In genomic region chr2:91932737-91933350, GRCm38 (mm10) we compare ENCODE assay signal across 9 mouse cellular contexts. TPM values are rescaled to one million over a fixed set of nuclear protein-coding genes. Genes with fewer than 3 reads are reported as not detected.
DNase-seq lines count a peak whose midpoint lies in the region; ATAC-seq and TF ChIP-seq lines count a peak whose summit lies in the region.
"Had no signal": no experiment of that assay in that cellular context is flagged by ENCODE, and none has a peak within 500 bp of the region (broad histone marks: within the 10 kb centered on the region; RNA-seq: fewer than 3 reads in every experiment).

No protein-coding gene starts in this region.

- no peak for DNase-seq in lung, embryonic 14.5 days
- DNase-seq in lung, postnatal 0 days (ENCODE audit: low spot score), result no peak
- peak; percentile 59 to 67 for DNase-seq in cerebellum, postnatal 14 days
- no peak for DNase-seq in hindbrain, embryonic 14.5 days (ENCODE audit: low spot score)
- no peak for DNase-seq in adrenal gland, postnatal 36 days
- DNase-seq in frontal cortex, postnatal 10 days (ENCODE audit: low spot score in 2 of 2), result no peak
- DNase-seq in right cerebral cortex, postnatal 14 days, result no peak

- H3K4me3 ChIP-seq in lung, embryonic 14.5 days (ENCODE audit: low read depth, low read length), result peak overlapping the region; percentile 77; the same call in 1 of the 2 replicates
- H3K4me3 ChIP-seq in lung, postnatal 0 days (ENCODE audit: low read depth, low read length), result no peak overlapping the region
- no peak overlapping the region; the same call in 1 of the 2 replicates for H3K4me3 ChIP-seq in hindbrain, embryonic 14.5 days (replicated peaks; ENCODE audit: low read length)
- no peak overlapping the region for H3K4me3 ChIP-seq in neural tube, embryonic 13.5 days

- H3K27ac ChIP-seq in lung, embryonic 14.5 days (ENCODE audit: low read depth), result peak overlapping the region; percentile 98
- H3K27ac ChIP-seq in lung, postnatal 0 days (ENCODE audit: low read length), result no peak overlapping the region
- no peak overlapping the region for H3K27ac ChIP-seq in hindbrain, embryonic 14.5 days
- no peak overlapping the region; the same call in 1 of the 2 replicates for H3K27ac ChIP-seq in neural tube, embryonic 13.5 days (replicated peaks)

- H3K4me1 ChIP-seq in lung, embryonic 14.5 days (ENCODE audit: insufficient read depth), result peaks cover 11% of the 10 kb centered on the region
- H3K4me1 ChIP-seq in lung, postnatal 0 days (ENCODE audit: insufficient read depth, low read depth, low read length), result peaks cover 13% of the 10 kb centered on the region; the same call in 1 of the 2 replicates
- peaks cover 15% of the 10 kb centered on the region for H3K4me1 ChIP-seq in hindbrain, embryonic 14.5 days (replicated peaks; ENCODE audit: control insufficient read depth, insufficient read depth, low read length)
- peaks cover 53% of the 10 kb centered on the region for H3K4me1 ChIP-seq in neural tube, embryonic 13.5 days (replicated peaks)

- WGBS in lung, embryonic 14.5 days, result 17% methylated on average over 6 of the region's 6 CpGs
- WGBS in lung, postnatal 0 days, result 36% methylated on average over 5 of the region's 6 CpGs
- WGBS in hindbrain, embryonic 14.5 days, result 14% methylated on average over 6 of the region's 6 CpGs
- WGBS in neural tube, embryonic 13.5 days, result 12% methylated on average over 6 of the region's 6 CpGs

- no peak for TF ChIP-seq CTCF in lung, embryonic 14.5 days (IDR thresholded peaks at IDR 0.05; ENCODE audit: low read depth)
- TF ChIP-seq CTCF in lung, postnatal 0 days (IDR thresholded peaks at IDR 0.05), result no peak

- no peaks in the 10 kb centered on the region for H3K27me3 ChIP-seq in lung, embryonic 14.5 days (ENCODE audit: insufficient read depth, low read length)
- H3K27me3 ChIP-seq in lung, postnatal 0 days (replicated peaks; ENCODE audit: insufficient read depth, low read length), result no peaks in the 10 kb centered on the region
- H3K27me3 ChIP-seq in hindbrain, embryonic 14.5 days (ENCODE audit: control insufficient read depth, insufficient read depth, low read length), result no peaks in the 10 kb centered on the region
- no peaks in the 10 kb centered on the region for H3K27me3 ChIP-seq in neural tube, embryonic 13.5 days

- no peaks in the 10 kb centered on the region for H3K9me3 ChIP-seq in lung, embryonic 14.5 days (ENCODE audit: low read depth, low read length)
- H3K9me3 ChIP-seq in lung, postnatal 0 days (ENCODE audit: low read length), result no peaks in the 10 kb centered on the region
- no peaks in the 10 kb centered on the region for H3K9me3 ChIP-seq in hindbrain, embryonic 14.5 days (ENCODE audit: control insufficient read depth, low read length)
- no peaks in the 10 kb centered on the region for H3K9me3 ChIP-seq in neural tube, embryonic 13.5 days

- H3K4me2 ChIP-seq in lung, embryonic 14.5 days, result peak overlapping the region; percentile 90
- H3K4me2 ChIP-seq in lung, postnatal 0 days (replicated peaks; ENCODE audit: low read depth, low read length), result no peak overlapping the region
- H3K4me2 ChIP-seq in hindbrain, embryonic 14.5 days (replicated peaks), result peak overlapping the region; percentile 58
- H3K4me2 ChIP-seq in neural tube, embryonic 13.5 days, result peak overlapping the region; percentile 86

- peak overlapping the region; percentile 96 for H3K9ac ChIP-seq in lung, embryonic 14.5 days
- H3K9ac ChIP-seq in lung, postnatal 0 days (replicated peaks; ENCODE audit: low read depth), result no peak overlapping the region
- no peak overlapping the region for H3K9ac ChIP-seq in hindbrain, embryonic 14.5 days
- H3K9ac ChIP-seq in neural tube, embryonic 13.5 days, result peak overlapping the region; percentile 90

- H3K36me3 ChIP-seq in lung, embryonic 14.5 days (ENCODE audit: insufficient read depth), result peaks cover 60% of the 10 kb centered on the region
- peaks cover 24% of the 10 kb centered on the region for H3K36me3 ChIP-seq in lung, postnatal 0 days (ENCODE audit: insufficient read depth, low read length)
- H3K36me3 ChIP-seq in hindbrain, embryonic 14.5 days (replicated peaks; ENCODE audit: control insufficient read depth, insufficient read depth), result peaks cover 36% of the 10 kb centered on the region
- H3K36me3 ChIP-seq in neural tube, embryonic 13.5 days, result peaks cover 42% of the 10 kb centered on the region

- ATAC-seq in lung, embryonic 14.5 days (ENCODE audit: insufficient read depth), result no peak
- no peak for ATAC-seq in lung, postnatal 0 days
- no peak for ATAC-seq in hindbrain, embryonic 14.5 days (ENCODE audit: low FRiP score)
- ATAC-seq in neural tube, embryonic 13.5 days (ENCODE audit: low read depth), result no peak

- TF ChIP-seq EP300 in lung, postnatal 0 days (IDR thresholded peaks at IDR 0.05), result no peak

RNA-seq across cellular contexts. Expression of gene Mdk, which starts 0.7 kb away (rescaled TPM):
- polyA plus RNA-seq in lung, embryonic 14.5 days (2014; fragmentation: Nextera tagmentation; extraction: Ambion mirVana), result 1,044 and 1,097 TPM in 2 replicates
- 101 and 104 TPM in 2 replicates for polyA plus RNA-seq in lung, postnatal 0 days (2015; fragmentation: Nextera tagmentation; extraction: Ambion mirVana)
- 154 and 171 TPM in 2 replicates for polyA plus RNA-seq in hindbrain, embryonic 14.5 days (2014; fragmentation: Nextera tagmentation; extraction: Ambion mirVana)
- 289 and 336 TPM in 2 replicates for polyA plus RNA-seq in neural tube, embryonic 13.5 days (2015; fragmentation: Nextera tagmentation; extraction: Ambion mirVana)
- total RNA-seq in adrenal gland, postnatal 36 days (2021), result 10 to 100 TPM in 1 of 2 experiments, 1 to 10 TPM in 1; 6.7 to 11.6 TPM

RNA-seq across cellular contexts. Expression of gene Chrm4, which starts 5.8 kb away (rescaled TPM):
- 0.22 and 0.33 TPM in 2 replicates for polyA plus RNA-seq in lung, embryonic 14.5 days (2014; fragmentation: Nextera tagmentation; extraction: Ambion mirVana)
- polyA plus RNA-seq in lung, postnatal 0 days (2015; fragmentation: Nextera tagmentation; extraction: Ambion mirVana), result 0.12 and 0.16 TPM in 2 replicates
- polyA plus RNA-seq in hindbrain, embryonic 14.5 days (2014; fragmentation: Nextera tagmentation; extraction: Ambion mirVana), result 0.52 and 0.67 TPM in 2 replicates
- polyA plus RNA-seq in neural tube, embryonic 13.5 days (2015; fragmentation: Nextera tagmentation; extraction: Ambion mirVana), result 1.2 and 1.5 TPM in 2 replicates
- 1 to 10 TPM; 2.7 to 2.9 TPM for total RNA-seq in adrenal gland, postnatal 36 days (2021)
- polyA plus RNA-seq: heart, postnatal 0 days had no signal

RNA-seq across cellular contexts. Expression of gene Gm9821, which starts 12.7 kb away (rescaled TPM):
- polyA plus RNA-seq in lung, embryonic 14.5 days (2014; fragmentation: Nextera tagmentation; extraction: Ambion mirVana), result 0.34 and 1.1 TPM in 2 replicates
- 0.14 and 0.35 TPM in 2 replicates for polyA plus RNA-seq in lung, postnatal 0 days (2015; fragmentation: Nextera tagmentation; extraction: Ambion mirVana)
- polyA plus RNA-seq in hindbrain, embryonic 14.5 days (2014; fragmentation: Nextera tagmentation; extraction: Ambion mirVana), result 0.39 TPM in 1 of 2 replicates, not detected in the other
- 0.22 TPM in 1 of 2 replicates, not detected in the other for polyA plus RNA-seq in neural tube, embryonic 13.5 days (2015; fragmentation: Nextera tagmentation; extraction: Ambion mirVana)
- total RNA-seq in adrenal gland, postnatal 36 days (2021), result not detected

RNA-seq across cellular contexts. Expression of gene Dgkz, which starts 42.8 kb away (rescaled TPM):
- 59.2 and 63.9 TPM in 2 replicates for polyA plus RNA-seq in lung, embryonic 14.5 days (2014; fragmentation: Nextera tagmentation; extraction: Ambion mirVana)
- 50.7 and 54.0 TPM in 2 replicates for polyA plus RNA-seq in lung, postnatal 0 days (2015; fragmentation: Nextera tagmentation; extraction: Ambion mirVana)
- 39.0 and 42.6 TPM in 2 replicates for polyA plus RNA-seq in hindbrain, embryonic 14.5 days (2014; fragmentation: Nextera tagmentation; extraction: Ambion mirVana)
- polyA plus RNA-seq in neural tube, embryonic 13.5 days (2015; fragmentation: Nextera tagmentation; extraction: Ambion mirVana), result 35.7 and 38.8 TPM in 2 replicates
- total RNA-seq in adrenal gland, postnatal 36 days (2021), result 10 to 100 TPM; 45.1 to 48.0 TPM

Comparison
In these comparisons a context has a peak if more than half of its experiments do, and no peak if none do; other contexts are left out.
1. H3K9ac ChIP-seq: peak in lung, embryonic 14.5 days (single experiment) and neural tube, embryonic 13.5 days (single experiment); none in lung, postnatal 0 days (single experiment) and hindbrain, embryonic 14.5 days (single experiment).
2. DNase-seq: peak in cerebellum, postnatal 14 days (2 of 2); none in lung, embryonic 14.5 days (single experiment), lung, postnatal 0 days (single experiment), hindbrain, embryonic 14.5 days (single experiment), adrenal gland, postnatal 36 days (0 of 2), frontal cortex, postnatal 10 days (0 of 2) and right cerebral cortex, postnatal 14 days (single experiment).